Mouse (Mus musculus): ENCODE data around the gene Arhgap29. TPM values are rescaled to one million over a fixed set of nuclear protein-coding genes. Genes with fewer than 3 reads are reported as not detected.

Gene Arhgap29
- 0.01 TPM in 1 of 2 replicates, not detected in the other for polyA plus RNA-seq (2012)

DNA sequence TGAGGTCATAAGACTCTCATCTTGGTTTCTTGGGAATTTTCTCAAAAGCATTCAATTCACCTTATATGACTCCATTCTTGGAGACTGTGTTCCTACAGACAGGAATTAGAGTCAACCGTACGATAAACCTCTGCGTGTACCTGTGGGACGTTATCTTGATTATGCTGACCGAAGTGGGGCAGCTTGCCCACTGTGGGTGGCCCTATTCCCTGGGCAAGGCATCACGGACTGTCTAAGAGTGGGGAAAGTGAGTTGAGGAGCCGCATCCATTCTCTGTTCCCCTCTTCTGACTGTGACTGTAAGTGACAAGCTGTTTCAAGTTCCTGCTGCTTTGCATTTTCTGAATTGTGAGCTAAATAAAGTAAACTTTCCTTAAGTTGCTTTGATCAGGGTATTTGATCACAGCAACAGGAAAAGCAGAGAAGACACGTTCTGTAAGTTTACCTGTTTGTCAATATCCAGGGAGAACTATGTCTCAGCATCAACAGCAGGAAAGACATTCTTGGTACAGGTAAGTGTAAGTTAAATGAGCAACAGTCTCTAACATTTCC, at the start of gene Arhgap29:
Gene Arhgap29 (plus strand): TSS at position 501 of the 551 bp plus-strand sequence.
- peaks cover 6% of the 10 kb centered on the region; the same call in 1 of the 2 replicates for H3K9me3 ChIP-seq (ENCODE audit: control insufficient read depth, low read length)
- H3K4me3 ChIP-seq (replicated peaks), result peak within 1 kb of the TSS; percentile 57

DNA sequence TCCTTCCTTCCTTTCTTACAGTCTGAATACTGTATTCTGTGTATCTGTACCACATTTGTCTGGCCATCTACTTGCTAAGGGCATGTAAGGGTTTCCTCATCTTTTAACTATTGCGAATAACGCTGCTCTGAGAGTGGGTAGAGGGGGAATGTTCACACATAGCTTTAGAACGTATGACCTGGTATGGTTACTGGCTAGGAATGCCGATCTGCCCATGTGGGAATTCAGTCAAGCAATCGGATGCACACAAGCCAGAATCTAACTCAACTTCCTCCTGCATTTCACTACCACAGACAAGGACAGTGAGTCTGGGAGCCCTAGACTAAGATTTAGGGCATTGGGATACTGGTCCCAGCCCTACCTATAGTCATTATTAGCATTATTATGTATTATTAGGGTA, 49.6 kb upstream of the Arhgap29 start:
- Histone ChIP-seq H3K27me3 (ENCODE audit: control insufficient read depth) (peaks cover 17% of the 10 kb centered on the region), H3K4me3 (replicated peaks) (no peak overlapping the region), H3K4me1 (ENCODE audit: control insufficient read depth) (no peaks in the 10 kb centered on the region; the same call in 1 of the 2 replicates), H3K9me3 (ENCODE audit: control insufficient read depth, low read length) (no peaks in the 10 kb centered on the region), H3K36me3 (ENCODE audit: control insufficient read depth) (no peaks in the 10 kb centered on the region)
- TF ChIP-seq GATA1 (IDR thresholded peaks at IDR 0.05; ENCODE audit: low read length) (no peak), TAL1 (IDR thresholded peaks at IDR 0.05; ENCODE audit: low read length) (no peak)

More for the DNA sequence above, at the start of gene Arhgap29:
- Histone ChIP-seq H3K4me1 (ENCODE audit: control insufficient read depth) (peaks cover 11% of the 10 kb centered on the region), H3K36me3 (ENCODE audit: control insufficient read depth) (no peaks in the 10 kb centered on the region), H3K27me3 (ENCODE audit: control insufficient read depth) (peaks cover 38% of the 10 kb centered on the region)
- TF ChIP-seq GATA1 (IDR thresholded peaks at IDR 0.05; ENCODE audit: low read length), result no peak
- TF ChIP-seq TAL1 (IDR thresholded peaks at IDR 0.05; ENCODE audit: low read length), result no peak

DNA sequence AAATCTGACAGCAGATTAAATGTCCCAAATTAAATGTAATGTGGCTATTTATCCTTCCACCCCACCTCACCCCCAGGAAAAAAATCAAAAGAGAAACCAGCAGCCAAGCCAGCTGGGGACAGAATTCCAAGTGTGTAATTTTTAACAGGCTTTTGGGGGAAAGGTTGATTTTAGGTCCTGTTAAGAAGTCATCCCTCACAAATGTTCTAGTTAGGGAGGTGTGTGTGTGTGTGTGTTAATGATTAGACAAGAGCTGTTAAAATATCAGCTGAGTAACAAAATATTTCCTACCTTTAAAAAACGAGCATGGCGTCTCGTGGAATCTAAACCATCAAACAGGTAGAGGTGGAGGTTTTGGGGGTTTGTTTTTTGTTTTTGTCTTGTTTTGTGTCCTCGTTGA, 49.1 kb upstream of the Arhgap29 start:
- no peak overlapping the region for H3K4me3 ChIP-seq (replicated peaks)

DNA sequence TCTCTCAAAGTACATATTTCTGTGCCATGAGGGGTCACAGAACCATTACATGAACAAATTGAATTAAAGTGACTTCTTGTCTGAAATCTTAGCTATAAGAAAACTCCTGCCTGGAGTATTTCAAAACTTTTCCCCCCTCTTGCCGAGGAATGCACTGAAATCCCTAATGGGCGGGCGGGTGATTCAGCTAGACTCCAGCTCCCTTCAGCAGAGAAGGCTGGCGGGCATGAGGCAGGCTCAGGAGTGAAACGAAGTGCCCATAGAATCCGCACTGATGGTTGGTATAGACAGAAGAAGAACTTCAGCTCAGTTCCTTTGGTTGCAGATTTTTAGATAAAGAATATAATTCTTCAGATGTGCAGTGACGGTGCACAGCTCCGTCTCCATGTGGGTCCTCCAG, 48.6 kb upstream of the Arhgap29 start:
- Histone ChIP-seq H3K9me3 (ENCODE audit: control insufficient read depth, low read length) (no peaks in the 10 kb centered on the region), H3K27me3 (ENCODE audit: control insufficient read depth) (peaks cover 17% of the 10 kb centered on the region), H3K4me1 (ENCODE audit: control insufficient read depth) (no peaks in the 10 kb centered on the region; the same call in 1 of the 2 replicates), H3K36me3 (ENCODE audit: control insufficient read depth) (no peaks in the 10 kb centered on the region), H3K4me3 (replicated peaks) (no peak overlapping the region)
- TF ChIP-seq TAL1 (IDR thresholded peaks at IDR 0.05; ENCODE audit: low read length), result no peak
- TF ChIP-seq GATA1 (IDR thresholded peaks at IDR 0.05; ENCODE audit: low read length), result no peak

More for the DNA sequence above, 49.1 kb upstream of the Arhgap29 start:
- Histone ChIP-seq H3K9me3 (ENCODE audit: control insufficient read depth, low read length) (no peaks in the 10 kb centered on the region), H3K4me1 (ENCODE audit: control insufficient read depth) (no peaks in the 10 kb centered on the region; the same call in 1 of the 2 replicates), H3K36me3 (ENCODE audit: control insufficient read depth) (no peaks in the 10 kb centered on the region), H3K27me3 (ENCODE audit: control insufficient read depth) (peaks cover 17% of the 10 kb centered on the region)
- TF ChIP-seq TAL1 (IDR thresholded peaks at IDR 0.05; ENCODE audit: low read length), result no peak
- no peak for TF ChIP-seq GATA1 (IDR thresholded peaks at IDR 0.05; ENCODE audit: low read length)

DNA sequence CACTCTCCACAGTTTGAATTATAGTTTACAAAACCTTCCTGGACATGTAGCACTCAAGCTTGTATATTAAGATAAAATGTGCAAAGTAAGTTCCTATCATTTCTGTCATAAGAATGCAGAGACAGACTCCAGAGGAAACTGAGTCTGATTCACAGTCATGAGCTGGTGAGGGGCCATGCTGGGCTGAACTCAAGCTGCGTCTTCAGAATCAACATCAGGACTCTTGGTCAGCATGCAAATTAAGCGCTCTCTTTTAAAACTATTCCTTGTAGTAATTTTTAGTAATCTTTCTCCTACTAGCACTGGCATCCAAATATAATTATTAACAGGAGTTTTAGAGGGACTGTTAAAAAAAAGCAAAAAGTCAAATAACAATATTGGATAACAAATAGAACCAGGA, 47.9 kb upstream of the Arhgap29 start:
- TF ChIP-seq GATA1 (IDR thresholded peaks at IDR 0.05; ENCODE audit: low read length), result no peak
- no peak for TF ChIP-seq TAL1 (IDR thresholded peaks at IDR 0.05; ENCODE audit: low read length)

DNA sequence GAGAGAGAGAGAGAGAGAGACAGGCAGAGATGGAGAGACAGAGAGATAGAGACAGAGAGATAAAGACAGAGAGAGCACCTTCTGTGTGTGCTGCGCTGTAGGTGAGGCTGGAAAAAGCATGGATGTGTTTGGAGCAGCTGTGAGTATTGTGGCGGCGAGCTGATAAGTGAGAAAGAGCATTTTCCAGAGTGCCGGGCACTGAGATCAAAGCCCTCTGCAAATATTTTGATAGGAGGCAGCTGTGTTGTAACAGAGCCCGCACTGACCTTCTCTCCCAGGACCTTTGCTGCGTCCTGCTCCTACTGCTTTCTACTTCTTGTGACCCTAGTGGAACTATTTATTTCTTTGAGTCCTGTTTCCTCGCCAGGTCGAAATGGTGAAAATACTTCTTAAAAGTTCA, 45.7 kb upstream of the Arhgap29 start:
- Histone ChIP-seq H3K4me1 (ENCODE audit: control insufficient read depth) (no peaks in the 10 kb centered on the region; the same call in 1 of the 2 replicates), H3K4me3 (replicated peaks) (no peak overlapping the region), H3K9me3 (ENCODE audit: control insufficient read depth, low read length) (no peaks in the 10 kb centered on the region), H3K27me3 (ENCODE audit: control insufficient read depth) (peaks cover 7% of the 10 kb centered on the region), H3K36me3 (ENCODE audit: control insufficient read depth) (no peaks in the 10 kb centered on the region)
- TF ChIP-seq GATA1 (IDR thresholded peaks at IDR 0.05; ENCODE audit: low read length), result no peak
- TF ChIP-seq TAL1 (IDR thresholded peaks at IDR 0.05; ENCODE audit: low read length), result no peak

More for the DNA sequence above, 47.9 kb upstream of the Arhgap29 start:
- Histone ChIP-seq H3K4me3 (replicated peaks) (no peak overlapping the region), H3K9me3 (ENCODE audit: control insufficient read depth, low read length) (no peaks in the 10 kb centered on the region), H3K27me3 (ENCODE audit: control insufficient read depth) (peaks cover 14% of the 10 kb centered on the region), H3K4me1 (ENCODE audit: control insufficient read depth) (no peaks in the 10 kb centered on the region; the same call in 1 of the 2 replicates), H3K36me3 (ENCODE audit: control insufficient read depth) (no peaks in the 10 kb centered on the region)

DNA sequence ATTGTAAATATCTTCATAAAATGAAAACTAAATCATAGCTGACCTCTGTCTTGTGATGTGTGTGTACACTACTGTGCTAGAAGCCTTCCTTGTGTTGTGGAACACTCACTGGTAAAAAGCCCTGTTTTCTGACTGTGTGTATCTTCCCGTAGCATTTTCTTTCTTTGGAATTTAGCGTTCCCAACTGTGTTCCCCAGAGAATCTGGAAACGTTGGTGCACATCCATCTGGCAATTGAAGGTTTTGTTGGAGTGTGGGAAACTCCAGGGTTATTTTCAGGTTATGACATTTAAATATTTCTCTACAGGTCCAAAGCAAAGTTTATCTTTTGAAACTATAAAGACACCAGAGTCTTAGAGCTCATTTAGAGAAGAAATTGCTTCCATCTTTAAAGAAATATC, 43.2 kb upstream of the Arhgap29 start:
- no peaks in the 10 kb centered on the region for H3K36me3 ChIP-seq (ENCODE audit: control insufficient read depth)
- H3K9me3 ChIP-seq (ENCODE audit: control insufficient read depth, low read length), result no peaks in the 10 kb centered on the region
- no peak overlapping the region for H3K4me3 ChIP-seq (replicated peaks)
- TF ChIP-seq GATA1 (IDR thresholded peaks at IDR 0.05; ENCODE audit: low read length) (no peak), TAL1 (IDR thresholded peaks at IDR 0.05; ENCODE audit: low read length) (no peak)
- H3K27me3 ChIP-seq (ENCODE audit: control insufficient read depth), result peaks cover 7% of the 10 kb centered on the region
- no peaks in the 10 kb centered on the region for H3K4me1 ChIP-seq (ENCODE audit: control insufficient read depth)

DNA sequence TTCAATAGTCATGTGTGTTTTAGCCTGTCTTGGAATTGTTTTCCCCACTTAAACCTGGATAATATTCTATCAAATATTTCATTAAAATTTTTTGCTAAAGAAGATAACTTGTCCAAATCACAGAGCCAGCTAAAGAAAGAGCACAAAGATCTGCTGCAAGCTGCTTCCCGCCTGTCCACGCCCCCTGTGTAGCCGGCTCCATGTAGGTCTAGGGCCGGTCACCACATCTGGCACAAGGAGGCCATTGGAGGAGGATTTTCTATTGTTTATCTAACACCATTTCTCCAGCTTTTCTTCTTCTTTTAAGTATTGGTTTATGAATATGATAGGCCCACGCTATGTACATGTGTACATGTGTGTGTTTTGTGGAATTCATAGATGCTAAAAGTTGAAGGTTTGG, 38.9 kb upstream of the Arhgap29 start:
- no peak for TF ChIP-seq GATA1 (IDR thresholded peaks at IDR 0.05; ENCODE audit: low read length)
- TF ChIP-seq TAL1 (IDR thresholded peaks at IDR 0.05; ENCODE audit: low read length), result no peak
- H3K9me3 ChIP-seq (ENCODE audit: control insufficient read depth, low read length), result no peaks in the 10 kb centered on the region

DNA sequence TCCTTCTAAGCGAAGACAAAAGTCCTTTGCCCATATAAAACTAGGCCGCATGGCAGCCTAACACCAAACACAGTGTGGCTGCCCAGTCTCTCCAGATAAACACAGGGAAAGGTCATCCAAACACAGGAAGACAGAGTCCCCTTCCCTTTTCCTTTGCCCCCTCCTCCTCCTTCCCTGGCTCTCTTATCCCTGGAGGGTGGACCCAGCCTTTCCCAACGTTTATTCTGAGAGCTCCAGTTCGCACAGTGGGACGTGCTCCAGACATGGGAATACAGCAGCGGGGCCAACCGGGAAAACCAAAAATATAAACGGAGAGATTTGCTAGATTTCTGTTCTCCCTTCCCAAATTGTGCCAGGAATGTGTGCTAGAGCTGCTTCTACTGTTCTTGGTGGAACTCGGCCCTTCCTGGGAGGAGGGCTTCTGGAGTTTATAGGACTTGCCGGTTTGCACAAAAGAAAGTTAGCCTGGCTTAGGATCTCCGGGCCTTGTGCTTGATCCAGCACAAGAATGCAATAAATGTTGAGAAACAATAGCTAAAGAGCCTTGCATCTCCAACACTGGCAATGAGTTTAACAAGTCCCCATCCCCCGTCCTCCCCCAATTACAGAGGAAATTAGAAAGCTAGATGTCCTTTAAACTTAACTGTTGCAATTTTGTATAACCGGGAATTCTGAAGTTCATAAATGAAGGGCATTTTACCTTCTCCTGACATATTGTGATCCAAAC, 37.7 kb upstream of the Arhgap29 start:
- Histone ChIP-seq H3K9me3 (ENCODE audit: control insufficient read depth, low read length) (no peaks in the 10 kb centered on the region), H3K27me3 (ENCODE audit: control insufficient read depth) (peaks cover 3% of the 10 kb centered on the region), H3K36me3 (ENCODE audit: control insufficient read depth) (no peaks in the 10 kb centered on the region), H3K4me1 (ENCODE audit: control insufficient read depth) (peaks cover 20% of the 10 kb centered on the region), H3K4me3 (replicated peaks) (no peak overlapping the region)
- TF ChIP-seq GATA1 (IDR thresholded peaks at IDR 0.05; ENCODE audit: low read length) (no peak), TAL1 (IDR thresholded peaks at IDR 0.05; ENCODE audit: low read length) (no peak)

More for the DNA sequence above, 38.9 kb upstream of the Arhgap29 start:
- no peaks in the 10 kb centered on the region for H3K36me3 ChIP-seq (ENCODE audit: control insufficient read depth)
- H3K27me3 ChIP-seq (ENCODE audit: control insufficient read depth), result peaks cover 3% of the 10 kb centered on the region
- no peak overlapping the region for H3K4me3 ChIP-seq (replicated peaks)
- peaks cover 20% of the 10 kb centered on the region for H3K4me1 ChIP-seq (ENCODE audit: control insufficient read depth)

All from erythroblast, embryonic 14.5 days (primary cell).